Mouse (Mus musculus) layer of hippocampus, postnatal 10 days (tissue): Measurements from ENCODE around the gene Kcnab3. TPM values are rescaled to one million over a fixed set of nuclear protein-coding genes. Genes with fewer than 3 reads are reported as not detected.

Experiments used
- DNase-seq, 2 experiments: peaks; one replicate each; pipeline ENCODE4 v3.0.0; 2021; ENCODE audit warnings: low spot score in 2 of 2
- total RNA-seq, 2 experiments: library from RNA; stranded (reverse); gene quantifications; 2 replicates each; pipeline ENCODE4 v1.2.3; 2021

Gene Kcnab3
- total RNA-seq, 2 experiments from 2014 or later, result 12.3 to 14.7 TPM

- peak; percentile 85 to 88 for DNase-seq
Observed at GRCm38 (mm10) chr11:69331929-69332405, 5.9 kb downstream of the Kcnab3 start.

- DNase-seq, result no peak
Observed at GRCm38 (mm10) chr11:69332713-69333253, 6.7 kb downstream of the Kcnab3 start.

GRCm38 (mm10) chr11:69333922-69334321 lies 7.9 kb downstream of the Kcnab3 start:
- DNase-seq, result no peak

GRCm38 (mm10) chr11:69334796-69335195 lies 8.7 kb downstream of the Kcnab3 start:
- no peak for DNase-seq

GRCm38 (mm10) chr11:69340161-69341131 lies 14.4 kb downstream of the Kcnab3 start, which contains the start of gene Rnf227:
Rnf227 (plus strand) TSS chr11:69340461.
- peak; percentile 82 to 87 for DNase-seq

- no peak for DNase-seq
Observed at GRCm38 (mm10) chr11:69346441-69346840, 20.4 kb downstream of the Kcnab3 start.

GRCm38 (mm10) chr11:69356544-69356943 lies 30.5 kb downstream of the Kcnab3 start:
- DNase-seq, result no peak

- no peak for DNase-seq
Observed at GRCm38 (mm10) chr11:69357690-69358089, 31.6 kb downstream of the Kcnab3 start.

- no peak for DNase-seq
Observed at GRCm38 (mm10) chr11:69362021-69362420, 36.0 kb downstream of the Kcnab3 start.

GRCm38 (mm10) chr11:69362479-69362878 lies 36.4 kb downstream of the Kcnab3 start:
- DNase-seq, result no peak

GRCm38 (mm10) chr11:69364376-69364775 lies 38.3 kb downstream of the Kcnab3 start:
- no peak for DNase-seq

- peak; percentile 96 to 97 for DNase-seq
Observed at GRCm38 (mm10) chr11:69364910-69365309, 38.9 kb downstream of the Kcnab3 start.

GRCm38 (mm10) chr11:69365722-69366121 lies 39.7 kb downstream of the Kcnab3 start:
- no peak for DNase-seq

- peak; percentile 95 to 97 for DNase-seq
Observed at GRCm38 (mm10) chr11:69366157-69366854, 40.2 kb downstream of the Kcnab3 start.

- DNase-seq, result peak in 1 of 2 experiments; percentile 31
Observed at GRCm38 (mm10) chr11:69366855-69367615, 41.0 kb downstream of the Kcnab3 start.

GRCm38 (mm10) chr11:69367616-69368355 lies 41.7 kb downstream of the Kcnab3 start:
- no peak for DNase-seq

GRCm38 (mm10) chr11:69368356-69369214 lies 42.5 kb downstream of the Kcnab3 start:
- peak; percentile 50 to 56 for DNase-seq

- peak in 1 of 2 experiments; percentile 54 for DNase-seq
Observed at GRCm38 (mm10) chr11:69369215-69369989, 43.3 kb downstream of the Kcnab3 start, which contains the start of gene Chd3. Chd3 (minus strand) TSS chr11:69369406.
